Mouse (Mus musculus) layer of hippocampus, postnatal 36 days (tissue): ENCODE measurements at regions not wholly inside any gene's neighbourhood (a gene's known extent, or its start where the extent isn't known, plus 50 kb on each side); places are given as distances from the start of the nearest gene placed in this dataset.

Experiments used
- DNase-seq, 2 experiments: peaks; one replicate each; pipeline ENCODE4 v3.0.0; 2022

DNA sequence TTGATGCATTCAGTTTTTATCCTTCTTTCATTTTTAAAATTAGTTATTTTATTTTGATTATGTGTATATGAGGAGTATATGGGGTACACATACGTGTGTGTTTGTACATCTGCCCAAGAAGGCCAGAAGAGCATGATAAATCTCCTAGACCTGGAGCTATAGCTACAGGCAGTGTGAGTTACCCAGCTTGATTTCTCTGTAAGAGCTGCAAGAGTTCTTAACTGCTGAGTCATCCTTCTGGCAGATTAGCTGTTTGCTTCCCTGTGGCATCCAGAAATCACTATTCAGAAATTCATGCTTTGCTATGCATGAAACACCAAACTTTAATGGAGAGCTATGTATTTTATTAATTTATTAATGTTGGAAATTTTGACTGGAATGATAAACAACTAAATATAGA, 466.3 kb upstream of the Zwint start:
- DNase-seq: no peak

DNA sequence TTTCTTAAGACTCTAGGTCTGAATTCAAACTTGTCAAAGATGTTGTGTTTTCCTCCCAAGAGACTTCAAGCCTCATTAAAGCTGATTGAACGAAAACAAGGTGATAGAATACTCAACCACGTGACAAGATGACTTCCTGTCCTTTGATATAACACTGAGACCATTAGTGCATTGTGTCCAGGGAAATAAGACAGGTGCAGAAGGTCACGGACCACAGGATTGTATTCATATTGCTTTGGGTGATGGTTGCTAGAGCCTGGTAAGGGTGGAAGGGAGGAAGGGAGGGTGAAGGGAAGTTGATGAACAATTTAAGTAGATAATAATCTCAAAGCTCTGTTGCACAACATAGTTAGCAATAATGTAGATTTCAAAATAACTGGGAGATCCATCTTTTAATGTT, 436.8 kb upstream of the Zwint start:
- no peak for DNase-seq

DNA sequence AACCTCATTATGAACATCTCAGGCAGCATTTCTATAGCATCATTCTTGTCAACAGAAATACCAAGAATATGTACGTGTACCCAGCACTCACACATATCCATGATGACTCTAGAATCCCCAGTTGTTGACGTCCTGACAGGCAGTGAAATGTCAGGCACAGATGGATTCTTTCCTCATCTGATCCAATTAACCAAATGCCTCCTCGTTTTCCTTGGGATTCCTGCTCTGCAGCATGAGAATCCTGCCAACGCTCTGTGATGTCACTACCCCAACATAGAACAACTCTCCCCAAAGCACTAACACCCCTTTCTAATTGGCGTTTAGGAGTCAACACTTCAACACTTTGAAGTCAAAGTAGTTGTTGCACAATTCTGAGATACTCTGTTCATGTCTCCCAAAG, 433.5 kb upstream of the Zwint start:
- peak; percentile 2 to 7 for DNase-seq

DNA sequence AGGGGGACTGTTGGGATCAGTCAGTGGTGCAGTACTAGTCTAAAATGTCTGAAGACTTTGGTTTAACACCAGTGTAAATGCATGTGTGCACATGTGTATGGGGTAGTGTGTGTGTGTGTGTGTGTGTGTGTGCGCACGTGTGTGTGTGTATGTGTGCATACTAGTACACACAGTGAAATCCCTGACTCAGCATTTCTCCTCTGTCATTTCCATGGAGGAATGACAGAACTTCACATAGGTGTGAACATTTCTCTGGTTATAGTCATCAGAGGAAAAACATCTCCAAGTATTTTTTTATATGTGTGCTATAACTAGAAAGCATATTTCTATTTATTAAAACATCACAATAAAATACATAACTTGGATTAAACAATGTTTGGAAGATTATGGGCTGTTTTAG, 432.1 kb upstream of the Zwint start:
- DNase-seq: no peak

DNA sequence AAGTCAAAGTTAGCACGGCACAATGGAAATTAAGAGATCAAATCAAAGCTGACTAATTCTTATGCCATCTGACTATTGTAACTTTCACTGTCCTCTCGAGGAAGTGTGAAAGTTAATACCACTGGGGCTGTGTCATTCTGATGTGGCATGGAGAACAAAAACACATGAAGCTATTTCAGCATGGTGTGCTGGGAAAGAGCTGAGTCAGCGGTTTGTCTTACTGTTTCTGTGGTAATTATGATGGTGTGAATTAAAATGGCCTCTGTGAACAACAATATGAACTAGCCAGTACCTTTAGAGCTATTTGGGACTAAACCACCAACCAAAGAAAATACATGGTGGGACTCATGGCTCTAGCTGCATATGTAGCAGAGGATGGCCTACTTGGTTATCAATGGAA, 429.6 kb upstream of the Zwint start:
- no peak for DNase-seq

DNA sequence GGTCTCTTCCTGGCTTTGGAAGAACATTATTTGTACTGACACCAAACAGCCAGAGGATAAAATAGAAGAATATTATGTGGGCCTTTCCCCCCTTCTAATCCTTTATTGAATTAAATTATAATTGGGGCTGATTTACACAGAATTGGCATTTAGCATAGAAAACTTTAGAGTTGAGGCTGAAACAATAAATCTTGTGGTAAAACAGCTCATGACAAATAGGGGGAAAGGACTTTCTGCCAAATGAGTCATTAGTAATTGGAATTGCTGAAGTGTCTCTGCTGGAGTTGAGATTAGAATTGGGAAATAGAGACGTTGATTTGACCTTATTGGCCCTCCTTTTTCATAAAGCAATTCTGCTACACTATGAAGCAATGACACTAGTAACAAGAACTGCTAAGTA, 410.5 kb upstream of the Zwint start:
- DNase-seq: no peak
